Mouse (Mus musculus): Measurements from ENCODE around the gene Lemd1. TPM values are rescaled to one million over a fixed set of nuclear protein-coding genes. Genes with fewer than 3 reads are reported as not detected.

Lemd1 gene
- not detected for total RNA-seq (2023)

GRCm38 (mm10) chr1:132191093-132191785 is at the start of gene Lemd1, which contains the start of gene AC124108.1:
Gene Lemd1, plus strand, starts transcription at chr1:132191431.
Gene AC124108.1, plus strand, starts transcription at chr1:132191457.

GRCm38 (mm10) chr1:132229667-132230066 is 38.4 kb downstream of the Lemd1 start, which contains the start of gene Gm10188:
Gene Gm10188, minus strand, starts transcription at chr1:132229767.

GRCm38 (mm10) chr1:132298425-132298800 is 107.2 kb downstream of the Lemd1 start, which contains the start of gene Klhdc8a:
Gene Klhdc8a, plus strand, starts transcription at chr1:132298626.

Other genes starting within 250 kb of the Lemd1 start
- gene Slc45a3, start 228.5 kb upstream of the Lemd1 start, total RNA-seq (2023) = 1 to 10 TPM; 2.1 to 3.5 TPM
- 100 to 1,000 TPM; 305 to 328 TPM for gene Elk4, start 183.8 kb upstream of the Lemd1 start, total RNA-seq (2023)
- not detected for gene Mfsd4a, start 123.4 kb upstream of the Lemd1 start, total RNA-seq (2023)
- gene Cdk18, start 51.7 kb upstream of the Lemd1 start, total RNA-seq (2023) = not detected
- gene AC124108.1, start within 50 bp of the Lemd1 start, total RNA-seq (2023) = not detected
- gene Gm10188, start 38.3 kb downstream of the Lemd1 start, total RNA-seq (2023) = not detected
- gene Klhdc8a, start 107.2 kb downstream of the Lemd1 start, total RNA-seq (2023) = not detected
- 10 to 100 TPM in 1 of 2 experiments, 1 to 10 TPM in 1; 9.9 to 13.9 TPM for gene Nuak2, start 124.7 kb downstream of the Lemd1 start, total RNA-seq (2023)
- under 1 TPM; 0.27 to 0.47 TPM for gene Tmcc2, start 199.8 kb downstream of the Lemd1 start, total RNA-seq (2023)
- gene Dstyk, start 226.1 kb downstream of the Lemd1 start, total RNA-seq (2023) = 10 to 100 TPM; 19.9 to 20.0 TPM